In the genomic region with DNA sequence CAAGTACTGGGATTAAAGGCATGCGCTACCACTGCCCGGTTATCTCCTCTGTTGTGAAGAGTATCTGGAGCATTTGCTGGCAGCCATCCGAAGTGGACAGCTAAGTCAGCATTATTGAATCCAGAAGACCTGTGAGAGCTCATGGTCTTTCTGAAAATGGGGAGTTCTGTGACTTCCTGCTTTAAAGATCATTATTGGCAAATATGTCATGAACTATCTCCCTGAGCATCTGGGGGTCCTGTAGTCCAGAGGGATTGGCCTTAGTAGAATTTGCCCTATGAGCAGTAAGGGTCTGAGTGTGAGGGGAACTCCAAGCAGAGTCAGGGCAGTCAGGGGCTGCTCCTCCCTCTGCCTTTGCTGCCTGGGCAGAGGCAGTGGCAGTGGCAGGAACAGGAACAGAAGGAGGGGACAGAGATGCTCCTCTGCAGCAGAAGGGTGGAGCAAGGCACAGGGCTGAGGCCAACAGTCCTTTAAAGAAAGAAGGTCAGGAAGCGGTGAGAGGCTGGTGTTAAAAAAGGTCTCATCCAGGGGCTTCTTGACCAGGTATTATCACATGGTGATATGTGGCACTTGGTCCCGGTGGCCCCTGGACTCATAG, we compare ENCODE assay signal across 19 mouse cellular contexts.
DNase-seq lines count a peak whose midpoint lies in the region; ATAC-seq and TF ChIP-seq lines count a peak whose summit lies in the region.
"Had no signal": no experiment of that assay in that cellular context is flagged by ENCODE, and none has a peak within 500 bp of the region (broad histone marks: within the 10 kb centered on the region; RNA-seq: fewer than 3 reads in every experiment).

No protein-coding gene starts in this region.

- H3K4me1 ChIP-seq in megakaryocyte, embryonic 14.5 days, result peaks cover 16% of the 10 kb centered on the region
- H3K4me1 ChIP-seq in CH12.LX (ENCODE audit: control insufficient read depth in 1 of 2, insufficient read depth in 2 of 2), result peaks cover 20 to 73% of the 10 kb centered on the region in 2 experiments

- no peak for ATAC-seq in megakaryocyte, adult 5-6 weeks (ENCODE audit: poor library complexity, severe bottlenecking)
- 0 out of 2 replicates have a peak, but pooled peaks have one; percentile 20 for ATAC-seq in granulocyte monocyte progenitor cell, adult 5-6 weeks (replicated peaks; ENCODE audit: poor library complexity, severe bottlenecking)
- ATAC-seq: forebrain, embryonic 13.5 days; forebrain, embryonic 15.5 days; forebrain, postnatal 0 days had no signal

- peak overlapping the region; percentile 98 for H3K9ac ChIP-seq in CH12.LX (ENCODE audit: insufficient read depth, low read depth)
- H3K9ac ChIP-seq: embryonic facial prominence, embryonic 12.5 days; forebrain, embryonic 13.5 days; forebrain, embryonic 15.5 days; forebrain, postnatal 0 days had no signal

- no peaks in the 10 kb centered on the region for H3K9me3 ChIP-seq in megakaryocyte, embryonic 14.5 days
- H3K9me3 ChIP-seq in CH12.LX (replicated peaks; ENCODE audit: low read length), result peaks cover 1% of the 10 kb centered on the region
- H3K9me3 ChIP-seq: embryonic facial prominence, embryonic 10.5 days; embryonic facial prominence, embryonic 12.5 days; forebrain, embryonic 13.5 days; forebrain, embryonic 15.5 days had no signal

- peak overlapping the region; percentile 5 for H3K4me3 ChIP-seq in megakaryocyte, embryonic 14.5 days (replicated peaks)
- peak overlapping the region; percentile 43 to 69 (median 64) for H3K4me3 ChIP-seq in CH12.LX (replicated peaks in 1 of 3; ENCODE audit: low read depth in 2 of 3, low read length in 2 of 3, poor library complexity in 1 of 3)
- H3K4me3 ChIP-seq: embryonic facial prominence, embryonic 10.5 days; embryonic facial prominence, embryonic 12.5 days; forebrain, embryonic 13.5 days; forebrain, embryonic 15.5 days had no signal

- peak; percentile 64 for DNase-seq in CH12.LX (ENCODE audit: extremely low read depth)
- no peak for DNase-seq in kidney, postnatal 4 days
- no peak for DNase-seq in adrenal gland, adult (ENCODE audit: inconsistent age in 2 of 2, low spot score in 1 of 2)
- DNase-seq: adrenal gland, adult 2 months; adrenal gland, postnatal 10 days; adrenal gland, postnatal 25 days; cerebellum, adult 11-12 months; cerebellum, adult 2 months; cerebellum, adult 9-10 months; cerebellum, postnatal 10 days; cerebellum, postnatal 25 days; forebrain, postnatal 0 days had no signal

- dilution Hi-C loops in CH12.LX (cut with MboI; ENCODE audit: extremely low pct_ligation_motif_present, extremely low pct_unique_long_range_greater_than_20kb, low sequenced_read_pairs), result no loop called here

- H3K4me2 ChIP-seq in CH12.LX (ENCODE audit: insufficient read depth, low read depth, poor library complexity, severe bottlenecking), result peak overlapping the region; percentile 88
- H3K4me2 ChIP-seq: embryonic facial prominence, embryonic 12.5 days; forebrain, embryonic 13.5 days; forebrain, embryonic 15.5 days had no signal

- in situ Hi-C loops in CH12.LX (cut with MboI; ENCODE audit: low pct_ligation_motif_present, low pct_unique_long_range_greater_than_20kb, low sequenced_read_pairs), result loop anchor here (25.0 kb wide), 1 partner anchor 143 kb away; no protein-coding TSS in a partner anchor

- peak overlapping the region; percentile 94 for H3K27ac ChIP-seq in CH12.LX (ENCODE audit: insufficient read depth, low read depth)
- H3K27ac ChIP-seq: embryonic facial prominence, embryonic 10.5 days; embryonic facial prominence, embryonic 12.5 days; forebrain, embryonic 13.5 days; forebrain, embryonic 15.5 days had no signal

- H3K27me3 ChIP-seq in megakaryocyte, embryonic 14.5 days (replicated peaks), result no peaks in the 10 kb centered on the region
- no peaks in the 10 kb centered on the region for H3K27me3 ChIP-seq in CH12.LX (replicated peaks)
- H3K27me3 ChIP-seq: embryonic facial prominence, embryonic 12.5 days; forebrain, embryonic 13.5 days; forebrain, embryonic 15.5 days had no signal

- H3K36me3 ChIP-seq in megakaryocyte, embryonic 14.5 days (replicated peaks; ENCODE audit: low read length), result peaks cover 9% of the 10 kb centered on the region
- H3K36me3 ChIP-seq in CH12.LX (replicated peaks in 1 of 2; ENCODE audit: control insufficient read depth in 1 of 2, insufficient read depth in 1 of 2, low read length in 1 of 2), result peaks cover 6 to 40% of the 10 kb centered on the region in 2 experiments
- H3K36me3 ChIP-seq: embryonic facial prominence, embryonic 10.5 days; embryonic facial prominence, embryonic 12.5 days; forebrain, embryonic 15.5 days had no signal

- TF ChIP-seq EP300 in CH12.LX (IDR thresholded peaks at IDR 0.05; ENCODE audit: low read length), result no peak

- peaks cover 35% of the 10 kb centered on the region for H3K79me2 ChIP-seq in CH12.LX (replicated peaks; ENCODE audit: control insufficient read depth, extremely low read depth, insufficient read depth, poor library complexity, severe bottlenecking)

- no peak for TF ChIP-seq CTCF in CH12.LX (conservative IDR thresholded peaks at IDR 0.05 in 1 of 2, IDR thresholded peaks at IDR 0.05 in 1 of 2; ENCODE audit: low read depth in 2 of 2, low read length in 2 of 2)

- TF ChIP-seq RAD21 in CH12.LX (IDR thresholded peaks at IDR 0.05; ENCODE audit: low read depth, low read length), result no peak

- peak; percentile 77 for TF ChIP-seq POLR2A in CH12.LX (IDR thresholded peaks at IDR 0.05; ENCODE audit: low read depth, low read length)

TF ChIP-seq in CH12.LX, 34 proteins besides CTCF, POLR2A, EP300 and RAD21:
- peak; percentile 57; the same call in 1 of the 2 replicates for TF ChIP-seq SIN3A (IDR thresholded peaks at IDR 0.05; ENCODE audit: low read length)
- TF ChIP-seq KAT2A (IDR thresholded peaks at IDR 0.05; ENCODE audit: insufficient replicate concordance, low read length), result no peak
- no peak for TF ChIP-seq NRF1 (IDR thresholded peaks at IDR 0.05; ENCODE audit: low read depth, low read length)
- peak; percentile 79 for TF ChIP-seq MAFK (IDR thresholded peaks at IDR 0.05; ENCODE audit: insufficient replicate concordance, low read length)
- no peak; the same call in 1 of the 2 replicates for TF ChIP-seq HCFC1 (IDR thresholded peaks at IDR 0.05; ENCODE audit: low read depth, low read length)
- no peak; the same call in 1 of the 2 replicates for TF ChIP-seq MAX (IDR thresholded peaks at IDR 0.05; ENCODE audit: low read length)
- peak; percentile 25; the same call in 1 of the 2 replicates for TF ChIP-seq ETS1 (conservative IDR thresholded peaks at IDR 0.05; ENCODE audit: low read depth, low read length)
- TF ChIP-seq IRF4 (IDR thresholded peaks at IDR 0.05; ENCODE audit: low read depth, low read length), result peak; percentile 78
- TF ChIP-seq UBTF (IDR thresholded peaks at IDR 0.05; ENCODE audit: low read depth, low read length), result 0 out of 2 replicates have a peak, but pooled peaks have one; percentile 56
- TF ChIP-seq JUN (IDR thresholded peaks at IDR 0.05; ENCODE audit: insufficient read depth, low read depth, low read length), result no peak
- 0 out of 2 replicates have a peak, but pooled peaks have one; percentile 38 for TF ChIP-seq MXI1 (IDR thresholded peaks at IDR 0.05; ENCODE audit: low read depth, low read length)
- TF ChIP-seq ZNF384 (IDR thresholded peaks at IDR 0.05; ENCODE audit: low read depth, low read length), result no peak
- no peak for TF ChIP-seq ZKSCAN1 (IDR thresholded peaks at IDR 0.05; ENCODE audit: borderline replicate concordance, low read depth, low read length)
- no peak for TF ChIP-seq MYC (IDR thresholded peaks at IDR 0.05; ENCODE audit: low read depth, low read length)
- TF ChIP-seq TCF12 (IDR thresholded peaks at IDR 0.05; ENCODE audit: low read depth, low read length), result peak; percentile 83
- TF ChIP-seq JUND (conservative IDR thresholded peaks at IDR 0.05; ENCODE audit: low read depth, low read length), result no peak
- peak; percentile 68; the same call in 1 of the 2 replicates for TF ChIP-seq ZMIZ1 (IDR thresholded peaks at IDR 0.05; ENCODE audit: low read depth, low read length)
- TF ChIP-seq NELFE (IDR thresholded peaks at IDR 0.05; ENCODE audit: low read depth, low read length), result peak; percentile 69
- no peak for TF ChIP-seq BHLHE40 (IDR thresholded peaks at IDR 0.05; ENCODE audit: low read depth, low read length)
- no peak for TF ChIP-seq RCOR1 (conservative IDR thresholded peaks at IDR 0.05; ENCODE audit: low read depth, low read length)
- TF ChIP-seq MAZ (IDR thresholded peaks at IDR 0.05; ENCODE audit: low read depth, low read length), result no peak; the same call in 1 of the 2 replicates
- TF ChIP-seq POLR2AphosphoS2 (IDR thresholded peaks at IDR 0.05; ENCODE audit: low read depth, low read length), result peak; percentile 75
- TF ChIP-seq GABPA (IDR thresholded peaks at IDR 0.05; ENCODE audit: insufficient replicate concordance, low read depth, low read length), result no peak
- TF ChIP-seq CHD1 (IDR thresholded peaks at IDR 0.05; ENCODE audit: low read depth, low read length), result peak; percentile 54; the same call in 1 of the 2 replicates
- TF ChIP-seq USF2 (conservative IDR thresholded peaks at IDR 0.05; ENCODE audit: low read depth, low read length), result no peak
- no peak for TF ChIP-seq SMC3 (IDR thresholded peaks at IDR 0.05; ENCODE audit: low read depth, low read length)
- no peak for TF ChIP-seq MEF2A (IDR thresholded peaks at IDR 0.05; ENCODE audit: borderline replicate concordance, low read depth, low read length)
- no peak for TF ChIP-seq ZC3H11A (IDR thresholded peaks at IDR 0.05; ENCODE audit: low read depth, low read length)
- no peak for TF ChIP-seq PAX5 (IDR thresholded peaks at IDR 0.05; ENCODE audit: low read length)
- TF ChIP-seq CHD2 (IDR thresholded peaks at IDR 0.05; ENCODE audit: low read length), result no peak
- peak; percentile 50; the same call in 1 of the 2 replicates for TF ChIP-seq ELF1 (IDR thresholded peaks at IDR 0.05; ENCODE audit: low read depth, low read length)
- TF ChIP-seq TBP (conservative IDR thresholded peaks at IDR 0.05; ENCODE audit: low read depth, low read length), result peak; percentile 87
- no peak for TF ChIP-seq USF1 (IDR thresholded peaks at IDR 0.05; ENCODE audit: low read depth, low read length)
- TF ChIP-seq E2F4 (IDR thresholded peaks at IDR 0.05; ENCODE audit: insufficient replicate concordance, low read depth, low read length), result no peak
